Mouse (Mus musculus): ENCODE data around the gene Rhbg.

- TF ChIP-seq CTCF (IDR thresholded peaks at IDR 0.05), result no peak
- TF ChIP-seq EP300 (IDR thresholded peaks at IDR 0.05), result no peak
Observed at GRCm38 (mm10) chr3:88276121-88276520, 21.6 kb upstream of the Rhbg start.

Measured in lung, postnatal 0 days (tissue).